Mouse (Mus musculus) CH12.LX (cell line): ENCODE results near the gene Cdh23. TPM values are rescaled to one million over a fixed set of nuclear protein-coding genes. Genes with fewer than 3 reads are reported as not detected.

Experiments used
- DNase-seq: peaks from one replicate; pipeline ENCODE4 v3.0.0-alpha.2; 2013; ENCODE audit errors: extremely low read depth
- H3K27ac ChIP-seq: 2 replicates; pipeline ENCODE4 v1.5.1; 2012; ENCODE audit warnings: low read depth, mild to moderate bottlenecking, control low read depth, moderate library complexity; ENCODE audit not compliant: insufficient read depth
- H3K27me3 ChIP-seq: replicated peaks from 2 replicates; pipeline ENCODE3; 2012; ENCODE audit warnings: inconsistent platforms
- H3K36me3 ChIP-seq, 2 experiments: replicated peaks in 1 of 2; 2 replicates each; pipeline versions ENCODE3 to v1.6.1; 2012; ENCODE audit warnings: inconsistent platforms in 1 of 2, low read length in 1 of 2, mild to moderate bottlenecking in 1 of 2, mixed read lengths in 1 of 2, moderate library complexity in 1 of 2; ENCODE audit not compliant: control insufficient read depth in 1 of 2, insufficient read depth in 1 of 2
- H3K4me1 ChIP-seq, 2 experiments: 2 replicates each; pipeline ENCODE4 v1.6.1; 2012; ENCODE audit warnings: inconsistent platforms in 1 of 2, moderate library complexity in 1 of 2; ENCODE audit not compliant: insufficient read depth in 2 of 2, control insufficient read depth in 1 of 2
- H3K4me2 ChIP-seq: 2 replicates; pipeline ENCODE4 v1.6.1; 2012; ENCODE audit warnings: low read depth, mild to moderate bottlenecking, control low read depth; ENCODE audit not compliant: poor library complexity, insufficient read depth, severe bottlenecking
- H3K4me3 ChIP-seq, 3 experiments: fragments of 150-350 bp in 1 of 3; sonication (generic) in 1 of 3; replicated peaks in 1 of 3; 2 replicates each; pipeline versions ENCODE3 to v1.5.1; 2011 to 2012; ENCODE audit warnings: low read depth in 2 of 3, low read length in 2 of 3, mild to moderate bottlenecking in 2 of 3, moderate library complexity in 2 of 3, control low read depth in 1 of 3, improper control_type of control experiment in 1 of 3, inconsistent platforms in 1 of 3, mixed read lengths in 1 of 3; ENCODE audit not compliant: poor library complexity in 1 of 3
- H3K79me2 ChIP-seq: replicated peaks from 2 replicates; pipeline ENCODE4 v1.6.1; 2012; ENCODE audit warnings: mild to moderate bottlenecking, moderate library complexity; ENCODE audit not compliant: control insufficient read depth, poor library complexity, insufficient read depth, severe bottlenecking; ENCODE audit errors: extremely low read depth
- H3K9ac ChIP-seq: 2 replicates; pipeline ENCODE4 v1.6.1; 2012; ENCODE audit warnings: low read depth, mild to moderate bottlenecking, control low read depth, moderate library complexity; ENCODE audit not compliant: insufficient read depth
- H3K9me3 ChIP-seq: replicated peaks from 2 replicates; pipeline ENCODE3; 2012; ENCODE audit warnings: low read length, inconsistent platforms, mixed read lengths
- CHD1 ChIP-seq: IDR thresholded peaks from 2 replicates; pipeline ENCODE4 v1.6.1; 2012; ENCODE audit warnings: low read depth, low read length, improper control_type of control experiment, inconsistent platforms
- CHD2 ChIP-seq: IDR thresholded peaks from 2 replicates; pipeline ENCODE4 v1.6.1; 2011; ENCODE audit warnings: low read length, improper control_type of control experiment
- CTCF ChIP-seq, 2 experiments: IDR thresholded peaks in 1 of 2; conservative IDR thresholded peaks in 1 of 2; 2 replicates each; pipeline ENCODE4 v1.5.1; 2011 to 2012; ENCODE audit warnings: low read depth in 2 of 2, low read length in 2 of 2, improper control_type of control experiment in 1 of 2, inconsistent platforms in 1 of 2, mild to moderate bottlenecking in 1 of 2, moderate library complexity in 1 of 2
- E2F4 ChIP-seq: IDR thresholded peaks from 2 replicates; pipeline ENCODE4 v1.6.1; 2011; ENCODE audit warnings: low read depth, low read length, improper control_type of control experiment; ENCODE audit not compliant: insufficient replicate concordance
- EP300 ChIP-seq: IDR thresholded peaks from 2 replicates; pipeline ENCODE4 v1.6.1; 2011; ENCODE audit warnings: low read length, improper control_type of control experiment
- ETS1 ChIP-seq: conservative IDR thresholded peaks from 2 replicates; pipeline ENCODE4 v1.6.1; 2012; ENCODE audit warnings: low read depth, mild to moderate bottlenecking, inconsistent platforms, low read length, improper control_type of control experiment, moderate library complexity
- GABPA ChIP-seq: IDR thresholded peaks from 2 replicates; pipeline ENCODE4 v1.6.1; 2012; ENCODE audit warnings: low read depth, low read length, improper control_type of control experiment, inconsistent platforms; ENCODE audit not compliant: insufficient replicate concordance
- HCFC1 ChIP-seq: IDR thresholded peaks from 2 replicates; pipeline ENCODE4 v1.6.1; 2012; ENCODE audit warnings: low read depth, mild to moderate bottlenecking, inconsistent platforms, low read length, improper control_type of control experiment
- JUND ChIP-seq: conservative IDR thresholded peaks from 2 replicates; pipeline ENCODE4 v1.6.1; 2011; ENCODE audit warnings: low read depth, low read length, improper control_type of control experiment
- MAFK ChIP-seq: IDR thresholded peaks from 2 replicates; pipeline ENCODE4 v1.6.1; 2011; ENCODE audit warnings: low read length, improper control_type of control experiment; ENCODE audit not compliant: insufficient replicate concordance
- MAX ChIP-seq: IDR thresholded peaks from 2 replicates; pipeline ENCODE4 v1.6.1; 2011; ENCODE audit warnings: low read length, improper control_type of control experiment
- MEF2A ChIP-seq: IDR thresholded peaks from 2 replicates; pipeline ENCODE4 v1.6.1; 2014; ENCODE audit warnings: low read depth, mild to moderate bottlenecking, inconsistent platforms, low read length, improper control_type of control experiment, borderline replicate concordance
- NRF1 ChIP-seq: IDR thresholded peaks from 2 replicates; pipeline ENCODE4 v1.6.1; 2014; ENCODE audit warnings: low read depth, mild to moderate bottlenecking, inconsistent platforms, low read length, improper control_type of control experiment, moderate library complexity
- POLR2A ChIP-seq: IDR thresholded peaks from 2 replicates; pipeline ENCODE4 v1.6.1; 2011; ENCODE audit warnings: low read depth, mild to moderate bottlenecking, improper control_type of control experiment, low read length
- POLR2AphosphoS2 ChIP-seq: IDR thresholded peaks from 2 replicates; pipeline ENCODE4 v1.6.1; 2011; ENCODE audit warnings: low read depth, low read length, improper control_type of control experiment
- SIN3A ChIP-seq: IDR thresholded peaks from 2 replicates; pipeline ENCODE4 v1.6.1; 2012; ENCODE audit warnings: low read length, improper control_type of control experiment, inconsistent platforms
- TBP ChIP-seq: conservative IDR thresholded peaks from 2 replicates; pipeline ENCODE4 v1.6.1; 2011; ENCODE audit warnings: low read depth, low read length, improper control_type of control experiment
- TCF12 ChIP-seq: IDR thresholded peaks from 2 replicates; pipeline ENCODE4 v1.6.1; 2014; ENCODE audit warnings: low read depth, mild to moderate bottlenecking, inconsistent platforms, low read length, improper control_type of control experiment
- USF1 ChIP-seq: IDR thresholded peaks from 2 replicates; pipeline ENCODE4 v1.6.1; 2014; ENCODE audit warnings: low read depth, mild to moderate bottlenecking, inconsistent platforms, low read length, improper control_type of control experiment
- ZC3H11A ChIP-seq: IDR thresholded peaks from 2 replicates; pipeline ENCODE4 v1.6.1; 2012; ENCODE audit warnings: low read depth, mild to moderate bottlenecking, inconsistent platforms, low read length, improper control_type of control experiment
- ZKSCAN1 ChIP-seq: IDR thresholded peaks from 2 replicates; pipeline ENCODE4 v1.6.1; 2012; ENCODE audit warnings: low read depth, inconsistent platforms, low read length, improper control_type of control experiment, borderline replicate concordance
- ZMIZ1 ChIP-seq: IDR thresholded peaks from 2 replicates; pipeline ENCODE4 v1.6.1; 2012; ENCODE audit warnings: low read depth, mild to moderate bottlenecking, inconsistent platforms, low read length, improper control_type of control experiment
- dilution Hi-C: fragments of 300-500 bp; cut with MboI; formaldehyde crosslinking; loops from 2 replicates; pipeline ENCODE4 v1.14.3; 2020; ENCODE audit warnings: low sequenced_read_pairs; ENCODE audit not compliant: extremely low pct_unique_long_range_greater_than_20kb, extremely low pct_ligation_motif_present
- in situ Hi-C: fragments of 300-500 bp; cut with MboI; formaldehyde crosslinking; loops from 3 replicates; pipeline ENCODE4 v1.14.3; 2019; ENCODE audit warnings: low sequenced_read_pairs, low pct_ligation_motif_present, low pct_unique_long_range_greater_than_20kb, mixed read lengths
- polyA plus RNA-seq: library from polyadenylated mRNA; unstranded; fragments of >175 nt; gene quantifications from 2 replicates; pipeline ENCODE4 v1.2.1, GENCODE M21; 2012; ENCODE audit warnings: low read depth; ENCODE audit not compliant: insufficient read length
- total RNA-seq, 2 experiments: library from RNA; depleted of rRNA; stranded (reverse); fragments of 300-350 nt in 1 of 2; fragments of >200 nt in 1 of 2; gene quantifications; 2 replicates each; pipeline ENCODE4 v1.2.3; 2012 to 2014

Gene Cdh23
- total and polyA plus RNA-seq, 3 experiments: 0.20 to 0.73 (median 0.30) TPM

DNA sequence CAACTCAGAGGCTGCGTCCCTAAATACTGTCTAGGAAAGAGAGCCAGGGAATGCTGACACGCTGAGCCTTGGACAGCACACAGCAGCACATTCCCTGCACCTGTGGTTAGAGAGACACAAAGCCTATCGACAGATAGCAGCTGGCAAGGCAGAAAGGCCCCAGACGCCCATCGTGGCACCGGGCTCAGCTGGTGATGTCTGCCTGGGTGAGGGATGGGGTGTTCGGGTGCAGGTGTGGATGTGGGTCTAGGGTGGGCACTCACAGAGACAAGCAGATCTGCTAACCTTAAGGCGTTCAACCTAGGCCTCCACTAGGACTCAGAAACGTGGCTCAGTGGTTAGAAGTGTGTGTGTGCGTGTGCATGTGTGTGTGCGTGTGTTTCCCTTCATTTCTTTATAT, 180.0 kb downstream of the Cdh23 start:
- DNase-seq: no peak
- Histone ChIP-seq H3K4me1 (no peaks in the 10 kb centered on the region), H3K27ac (no peak overlapping the region), H3K36me3 (no peaks in the 10 kb centered on the region), H3K79me2 (no peaks in the 10 kb centered on the region), H3K9ac (no peak overlapping the region), H3K27me3 (peaks cover 85% of the 10 kb centered on the region), H3K4me3 (no peak overlapping the region), H3K9me3 (peaks cover 5% of the 10 kb centered on the region), H3K4me2 (no peak overlapping the region)
- in situ Hi-C loops: no loop called here
- dilution Hi-C loops: no loop called here
- TF ChIP-seq CHD2 (no peak), ZMIZ1 (no peak), E2F4 (no peak), JUND (no peak), MAX (no peak), ZC3H11A (no peak), EP300 (no peak), CHD1 (no peak), MAFK (no peak), CTCF (conservative IDR thresholded peaks at IDR 0.05 in 1 of 2, IDR thresholded peaks at IDR 0.05 in 1 of 2; ENCODE audit: low read depth in 2 of 2, low read length in 2 of 2) (no peak), POLR2AphosphoS2 (no peak), POLR2A (no peak)

DNA sequence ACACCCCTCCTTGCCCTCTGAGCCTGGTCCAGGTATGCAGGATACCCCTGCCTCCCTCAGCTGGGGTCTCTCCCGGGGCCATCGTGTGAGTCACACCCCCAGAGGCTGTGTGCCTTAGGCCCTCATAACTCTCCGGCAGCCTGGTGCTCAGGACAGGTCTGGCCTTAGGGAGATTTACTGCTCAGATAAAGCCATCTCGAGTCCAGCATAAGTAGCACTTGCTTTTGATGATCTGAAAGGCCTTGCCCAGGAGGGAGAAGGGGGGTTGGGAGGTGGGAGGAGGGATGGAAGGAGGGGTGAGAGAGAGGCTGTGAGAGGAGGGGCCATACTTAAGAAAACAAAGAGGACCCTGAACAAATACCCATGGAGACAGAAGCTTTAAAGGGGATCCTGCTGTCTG, 197.8 kb downstream of the Cdh23 start:
- H3K36me3 ChIP-seq: no peaks in the 10 kb centered on the region
- no peak overlapping the region for H3K27ac ChIP-seq
- TF ChIP-seq ETS1: no peak
- TF ChIP-seq HCFC1: no peak
- TF ChIP-seq POLR2AphosphoS2: no peak
- TF ChIP-seq CHD2: no peak
- no peak for TF ChIP-seq ZKSCAN1
- no peak for TF ChIP-seq ZC3H11A
- no peak for TF ChIP-seq MEF2A
- no peak for TF ChIP-seq TBP
- no peak for TF ChIP-seq GABPA
- TF ChIP-seq TCF12: no peak
- TF ChIP-seq ZMIZ1: no peak
- TF ChIP-seq NRF1: no peak
- TF ChIP-seq USF1: no peak
- no peak for TF ChIP-seq CHD1
- TF ChIP-seq SIN3A: no peak
- TF ChIP-seq, all 38 proteins: peak for 0
- dilution Hi-C loops (no loop called here), in situ Hi-C loops (no loop called here)
- no peak for DNase-seq
- no peaks in the 10 kb centered on the region for H3K79me2 ChIP-seq
- no peaks in the 10 kb centered on the region for H3K4me1 ChIP-seq
- no peak overlapping the region for H3K9ac ChIP-seq
- H3K4me3 ChIP-seq: no peak overlapping the region
- peaks cover 1% of the 10 kb centered on the region for H3K9me3 ChIP-seq
- no peak overlapping the region for H3K4me2 ChIP-seq
- peaks cover 95% of the 10 kb centered on the region for H3K27me3 ChIP-seq
